Mouse (Mus musculus) lung, embryonic 15.5 days (tissue): ENCODE measurements at regions not wholly inside any gene's neighbourhood (a gene's known extent, or its start where the extent isn't known, plus 50 kb on each side); places are given as distances from the start of the nearest gene placed in this dataset.
A peak's percentile ranks its signal among the peaks of the same experiment; 100 is the strongest.

Experiments used
- ATAC-seq: fragments of 200-750 bp; cut with Nextera tagmentation; 2 replicates; pipeline ENCODE4 v1.8.0; 2017; ENCODE audit warnings: moderate number of reproducible peaks, borderline replicate concordance; ENCODE audit not compliant: low FRiP score, low TSS enrichment; ENCODE audit errors: extremely low read depth
- H3K27ac ChIP-seq: fragments of 300-500 bp; sonication (generic); 2 replicates; pipeline ENCODE4 v1.5.1; 2015; ENCODE audit warnings: moderate library complexity, mild to moderate bottlenecking, inconsistent platforms
- H3K27me3 ChIP-seq: fragments of 300-500 bp; sonication (generic); 2 replicates; pipeline ENCODE4 v1.6.1; 2015; ENCODE audit warnings: inconsistent platforms
- H3K36me3 ChIP-seq: fragments of 300-500 bp; sonication (generic); 2 replicates; pipeline ENCODE4 v1.6.1; 2015; ENCODE audit warnings: inconsistent platforms
- H3K4me1 ChIP-seq: fragments of 300-500 bp; sonication (generic); 2 replicates; pipeline ENCODE4 v1.6.1; 2015; ENCODE audit warnings: inconsistent platforms
- H3K4me2 ChIP-seq: fragments of 300-500 bp; sonication (generic); 2 replicates; pipeline ENCODE4 v1.6.1; 2015; ENCODE audit warnings: inconsistent platforms, mild to moderate bottlenecking, moderate library complexity
- H3K4me3 ChIP-seq: fragments of 300-500 bp; sonication (generic); 2 replicates; pipeline ENCODE4 v1.5.1; 2015; ENCODE audit warnings: mild to moderate bottlenecking, inconsistent platforms
- H3K9ac ChIP-seq: fragments of 300-500 bp; sonication (generic); 2 replicates; pipeline ENCODE4 v1.6.1; 2015; ENCODE audit warnings: inconsistent platforms
- H3K9me3 ChIP-seq: fragments of 300-500 bp; sonication (generic); 2 replicates; pipeline ENCODE4 v1.6.1; 2016; ENCODE audit warnings: inconsistent platforms
- WGBS: fragments of 180-500 bp; shearing (Covaris S2); methylation state at CpG from one replicate; pipeline ENCODE4 v1.1.7; 2015; 5-methylcytosine and 5-hydroxymethylcytosine counted together

DNA sequence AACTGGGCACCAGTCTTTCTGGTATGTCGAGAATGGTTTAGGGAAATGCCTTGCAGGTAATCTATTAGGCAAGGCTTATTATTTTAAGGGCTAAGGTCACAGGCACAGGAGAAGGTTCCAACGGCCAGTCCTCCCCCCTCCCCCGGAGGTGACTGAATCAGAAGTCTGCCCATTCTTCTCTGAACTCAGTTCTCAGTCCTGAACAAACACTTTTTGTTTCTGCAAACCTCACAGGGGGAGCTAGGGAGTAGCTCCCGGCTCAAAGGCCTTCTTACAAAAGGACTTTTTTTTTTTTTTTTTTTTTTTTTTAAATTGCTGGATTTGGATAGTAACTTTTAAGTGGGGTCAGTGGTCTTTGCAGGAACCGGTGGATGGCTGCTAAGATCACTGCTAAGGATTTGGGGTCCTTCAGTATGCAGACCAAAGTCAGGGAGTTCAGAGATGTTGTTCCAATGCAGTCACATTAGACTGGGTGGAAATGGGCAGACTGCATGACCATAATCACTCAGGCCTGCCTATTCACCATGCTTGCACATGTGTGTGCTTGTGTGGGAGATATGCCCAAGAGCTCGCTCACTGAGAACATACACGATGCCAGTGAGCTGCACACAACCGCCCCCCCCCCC lies 467.1 kb downstream of the Vrk1 start:
- no peaks in the 10 kb centered on the region for H3K9me3 ChIP-seq
- peaks cover 85% of the 10 kb centered on the region for H3K27me3 ChIP-seq
- H3K4me3 ChIP-seq: no peak overlapping the region
- no peak for ATAC-seq
- H3K4me2 ChIP-seq: no peak overlapping the region
- H3K36me3 ChIP-seq: no peaks in the 10 kb centered on the region
- H3K27ac ChIP-seq: no peak overlapping the region
- no peak overlapping the region for H3K9ac ChIP-seq
- H3K4me1 ChIP-seq: peaks cover 10% of the 10 kb centered on the region
- 21% methylated on average over 8 of the region's 8 CpGs for WGBS

- Histone ChIP-seq H3K27me3 (peaks cover 91% of the 10 kb centered on the region), H3K4me2 (no peak overlapping the region), H3K27ac (no peak overlapping the region), H3K9me3 (no peaks in the 10 kb centered on the region), H3K4me3 (no peak overlapping the region), H3K9ac (no peak overlapping the region), H3K4me1 (peaks cover 10% of the 10 kb centered on the region), H3K36me3 (no peaks in the 10 kb centered on the region)
- WGBS: 27% methylated on average over 4 of the region's 4 CpGs
- ATAC-seq: no peak
Observed at GRCm38 (mm10) chr12:106477731-106478130, 467.7 kb downstream of the Vrk1 start.

GRCm38 (mm10) chr12:106478381-106478781 lies 468.4 kb downstream of the Vrk1 start:
- no peak for ATAC-seq
- Histone ChIP-seq H3K27me3 (peaks cover 93% of the 10 kb centered on the region), H3K4me3 (no peak overlapping the region), H3K36me3 (no peaks in the 10 kb centered on the region), H3K27ac (no peak overlapping the region), H3K4me1 (peaks cover 10% of the 10 kb centered on the region), H3K4me2 (no peak overlapping the region), H3K9me3 (no peaks in the 10 kb centered on the region), H3K9ac (no peak overlapping the region)
- under 1% methylated on average over 18 of the region's 18 CpGs for WGBS

- 0 out of 2 replicates have a peak overlapping the region, but pooled peaks have one; percentile 4 for H3K4me3 ChIP-seq
- H3K4me2 ChIP-seq: peak overlapping the region; percentile 31
- H3K9ac ChIP-seq: no peak overlapping the region
- H3K27me3 ChIP-seq: peaks cover 85% of the 10 kb centered on the region
- H3K4me1 ChIP-seq: peaks cover 10% of the 10 kb centered on the region
- H3K36me3 ChIP-seq: no peaks in the 10 kb centered on the region
- no peak overlapping the region for H3K27ac ChIP-seq
- 2% methylated on average over 24 of the region's 24 CpGs for WGBS
- no peaks in the 10 kb centered on the region for H3K9me3 ChIP-seq
- ATAC-seq: no peak
Observed at GRCm38 (mm10) chr12:106479067-106479877, 469.2 kb downstream of the Vrk1 start.

DNA sequence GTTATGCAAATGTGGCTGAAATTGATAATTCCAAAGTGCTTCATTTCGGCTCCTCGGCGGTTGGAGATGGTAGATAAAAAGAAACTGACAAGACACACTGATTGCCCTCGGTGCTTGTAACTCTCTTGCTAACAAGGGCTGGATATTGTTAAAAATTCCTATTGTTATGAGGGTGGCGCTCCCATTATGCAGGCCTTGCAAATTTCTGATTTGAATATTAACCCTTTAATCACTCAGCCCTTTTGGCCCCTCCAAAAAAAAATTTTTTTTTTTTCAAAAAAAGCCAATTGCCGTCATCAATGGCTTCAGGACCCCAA lies 469.8 kb downstream of the Vrk1 start:
- Histone ChIP-seq H3K4me1 (peaks cover 10% of the 10 kb centered on the region), H3K4me3 (0 out of 2 replicates have a peak overlapping the region, but pooled peaks have one; percentile 4), H3K4me2 (peak overlapping the region; percentile 31), H3K27me3 (peaks cover 80% of the 10 kb centered on the region), H3K27ac (no peak overlapping the region), H3K36me3 (no peaks in the 10 kb centered on the region), H3K9ac (no peak overlapping the region), H3K9me3 (no peaks in the 10 kb centered on the region)
- 11% methylated on average over 6 of the region's 6 CpGs for WGBS
- ATAC-seq: no peak

DNA sequence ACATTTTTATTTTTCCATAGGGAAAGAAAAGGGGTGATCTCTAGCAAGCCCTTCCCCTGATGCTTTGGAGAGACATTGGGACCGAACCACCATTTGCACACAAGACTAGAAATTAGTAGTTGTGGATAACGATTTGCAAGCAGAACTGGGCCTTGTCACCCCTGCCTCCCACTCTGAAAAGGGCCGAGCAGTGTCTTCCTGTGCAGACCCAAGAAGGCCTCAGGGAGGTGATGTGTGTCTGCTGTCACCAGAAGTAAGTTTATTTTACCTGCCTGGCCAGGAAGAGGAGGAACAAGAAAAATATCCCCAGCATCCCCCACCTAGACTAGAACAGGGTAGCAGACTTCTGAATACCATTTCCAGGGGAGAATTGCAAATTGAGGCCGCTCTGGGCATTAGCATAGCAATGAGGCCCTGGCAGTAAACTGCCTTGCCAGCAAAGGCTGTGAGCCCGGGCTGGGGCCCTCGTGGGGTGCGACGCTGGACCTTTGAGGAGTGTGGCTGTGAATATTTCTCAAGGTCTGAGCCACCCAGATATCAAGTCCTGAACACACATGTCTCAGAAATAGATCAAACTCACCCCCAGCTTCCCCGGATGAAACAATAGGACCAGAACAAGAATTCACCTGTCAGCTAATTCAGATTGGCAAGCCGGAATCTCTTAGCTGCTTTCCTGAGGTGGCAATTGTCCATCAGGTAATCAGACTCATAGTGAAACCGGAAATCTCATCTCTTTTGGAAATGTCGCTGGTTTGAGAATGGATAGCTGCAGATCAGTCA lies 470.4 kb downstream of the Vrk1 start:
- peaks cover 73% of the 10 kb centered on the region for H3K27me3 ChIP-seq

GRCm38 (mm10) chr12:106501622-106502327 lies 491.7 kb downstream of the Vrk1 start:
- H3K9ac ChIP-seq: no peak overlapping the region
- no peak overlapping the region for H3K4me2 ChIP-seq
- no peaks in the 10 kb centered on the region for H3K9me3 ChIP-seq
- no peaks in the 10 kb centered on the region for H3K27me3 ChIP-seq
- no peak overlapping the region for H3K4me3 ChIP-seq
- ATAC-seq: no peak
- H3K27ac ChIP-seq: no peak overlapping the region
- WGBS: 38% methylated on average over 12 of the region's 12 CpGs
- no peaks in the 10 kb centered on the region for H3K36me3 ChIP-seq
- no peaks in the 10 kb centered on the region for H3K4me1 ChIP-seq

More for the DNA sequence above, 470.4 kb downstream of the Vrk1 start:
- no peaks in the 10 kb centered on the region for H3K36me3 ChIP-seq
- no peak overlapping the region for H3K27ac ChIP-seq
- no peaks in the 10 kb centered on the region for H3K9me3 ChIP-seq
- no peak overlapping the region for H3K4me3 ChIP-seq
- H3K4me1 ChIP-seq: peaks cover 10% of the 10 kb centered on the region
- WGBS: 42% methylated on average over 12 of the region's 12 CpGs
- H3K9ac ChIP-seq: no peak overlapping the region
- no peak for ATAC-seq
- no peak overlapping the region for H3K4me2 ChIP-seq

DNA sequence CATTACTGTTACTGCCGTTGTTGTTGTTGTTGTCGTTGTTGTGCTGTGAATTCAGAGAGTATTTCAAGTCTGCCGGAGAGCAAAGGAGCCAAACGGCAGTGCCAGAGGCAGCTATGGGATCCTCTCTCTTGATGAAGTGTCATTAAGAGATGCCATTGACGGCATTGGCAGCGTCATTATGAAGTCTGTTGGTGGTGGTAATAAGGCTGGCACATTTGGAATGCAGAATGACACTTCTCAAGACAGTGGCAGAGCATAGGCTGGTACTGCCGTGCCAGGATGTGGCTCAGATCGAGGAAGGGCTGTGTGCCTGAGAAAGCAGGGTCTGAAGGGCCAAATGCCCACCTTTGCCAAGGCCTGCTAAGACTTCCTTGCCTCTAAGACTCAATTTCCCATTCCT lies 494.3 kb downstream of the Vrk1 start:
- 89% methylated on average over 8 of the region's 8 CpGs for WGBS
- H3K27ac ChIP-seq: no peak overlapping the region
- H3K9me3 ChIP-seq: no peaks in the 10 kb centered on the region
- no peak overlapping the region for H3K4me2 ChIP-seq
- H3K4me1 ChIP-seq: no peaks in the 10 kb centered on the region
- H3K4me3 ChIP-seq: no peak overlapping the region
- H3K27me3 ChIP-seq: no peaks in the 10 kb centered on the region
- no peak for ATAC-seq
- no peak overlapping the region for H3K9ac ChIP-seq
- H3K36me3 ChIP-seq: no peaks in the 10 kb centered on the region

DNA sequence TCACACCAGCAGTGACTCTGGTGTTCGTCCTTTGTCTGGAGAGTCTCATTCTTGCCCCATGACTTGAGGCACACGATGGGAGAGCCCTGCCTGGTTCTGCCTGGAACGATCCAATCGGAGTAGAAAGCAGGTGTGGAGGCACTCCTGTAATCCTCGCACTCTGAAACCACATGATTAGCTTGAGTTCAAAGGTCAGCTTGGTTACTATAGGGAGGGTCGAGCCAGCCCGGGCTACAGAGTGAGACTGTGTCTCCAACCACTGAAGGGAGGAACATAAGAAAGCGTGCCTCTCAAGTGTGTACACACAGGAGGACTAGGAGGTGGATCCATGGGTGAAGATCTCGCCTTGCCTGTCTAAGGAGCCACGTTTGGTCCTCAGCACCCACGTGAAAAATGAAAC lies 504.0 kb downstream of the Vrk1 start:
- no peak for ATAC-seq
- 57% methylated on average over 11 of the region's 11 CpGs for WGBS
- no peak overlapping the region for H3K9ac ChIP-seq
- H3K4me3 ChIP-seq: no peak overlapping the region
- no peaks in the 10 kb centered on the region for H3K36me3 ChIP-seq
- no peaks in the 10 kb centered on the region for H3K4me1 ChIP-seq
- no peak overlapping the region for H3K27ac ChIP-seq
- no peaks in the 10 kb centered on the region for H3K9me3 ChIP-seq
- H3K4me2 ChIP-seq: no peak overlapping the region
- H3K27me3 ChIP-seq: no peaks in the 10 kb centered on the region

- Histone ChIP-seq H3K4me1 (no peaks in the 10 kb centered on the region), H3K4me3 (no peak overlapping the region), H3K9me3 (no peaks in the 10 kb centered on the region), H3K4me2 (no peak overlapping the region), H3K9ac (no peak overlapping the region), H3K27me3 (no peaks in the 10 kb centered on the region), H3K27ac (no peak overlapping the region), H3K36me3 (no peaks in the 10 kb centered on the region)
- no peak for ATAC-seq
- 39% methylated on average over 17 of the region's 17 CpGs for WGBS
Observed at GRCm38 (mm10) chr12:106515257-106515788, 505.3 kb downstream of the Vrk1 start.

DNA sequence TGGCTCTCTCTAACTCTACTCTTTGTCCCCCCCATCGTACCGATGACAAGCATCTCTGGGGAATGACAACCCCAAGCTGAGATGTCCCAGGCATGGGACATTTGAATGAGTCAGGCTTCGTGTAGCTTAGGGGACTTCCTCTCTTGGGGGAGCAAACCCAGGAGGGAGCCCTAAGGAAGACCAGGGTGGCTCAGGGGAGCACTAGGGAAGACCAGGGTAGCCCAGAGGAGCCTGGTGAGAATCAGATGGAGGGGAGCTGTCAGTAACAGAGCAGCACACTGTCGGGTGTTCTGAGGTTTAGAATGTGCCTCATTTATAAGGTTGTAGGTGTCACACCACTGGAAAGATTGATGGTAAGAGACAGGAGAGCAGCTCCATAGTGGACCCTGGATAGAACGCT lies 509.1 kb downstream of the Vrk1 start:
- WGBS: 69% methylated on average over 5 of the region's 5 CpGs
- no peak overlapping the region for H3K4me3 ChIP-seq
- no peak for ATAC-seq

More for the DNA sequence above, 509.1 kb downstream of the Vrk1 start:
- H3K9ac ChIP-seq: no peak overlapping the region
- no peak overlapping the region for H3K27ac ChIP-seq
- no peaks in the 10 kb centered on the region for H3K36me3 ChIP-seq
- H3K27me3 ChIP-seq: no peaks in the 10 kb centered on the region
- H3K4me2 ChIP-seq: no peak overlapping the region
- no peaks in the 10 kb centered on the region for H3K4me1 ChIP-seq
- H3K9me3 ChIP-seq: no peaks in the 10 kb centered on the region
